Mouse (Mus musculus) intestine, embryonic 15.5 days (tissue): ENCODE data around the gene Echdc2. TPM values are rescaled to one million over a fixed set of nuclear protein-coding genes. Genes with fewer than 3 reads are reported as not detected.
A peak's percentile ranks its signal among the peaks of the same experiment; 100 is the strongest.
"Not testable (repeated sequence)": the region's sequence is repeated elsewhere in the genome, so short reads cannot be mapped to it uniquely, and the experiment has no call there.

Source experiments
- ATAC-seq: fragments of 200-750 bp; cut with Nextera tagmentation; 2 replicates; pipeline ENCODE4 v1.8.0; 2017; ENCODE audit warnings: moderate TSS enrichment, moderate library complexity
- H3K27ac ChIP-seq: fragments of 300-500 bp; sonication (generic); 2 replicates; pipeline ENCODE4 v1.5.1; 2015; ENCODE audit warnings: mild to moderate bottlenecking, inconsistent platforms
- H3K27me3 ChIP-seq: fragments of 300-500 bp; sonication (generic); replicated peaks from 2 replicates; pipeline ENCODE4 v1.6.1; 2015; ENCODE audit warnings: inconsistent platforms
- H3K36me3 ChIP-seq: fragments of 300-500 bp; sonication (generic); 2 replicates; pipeline ENCODE4 v1.6.1; 2015; ENCODE audit warnings: inconsistent platforms
- H3K4me1 ChIP-seq: fragments of 300-500 bp; sonication (generic); replicated peaks from 2 replicates; pipeline ENCODE4 v1.6.1; 2015; ENCODE audit warnings: inconsistent platforms
- H3K4me2 ChIP-seq: fragments of 300-500 bp; sonication (generic); replicated peaks from 2 replicates; pipeline ENCODE4 v1.6.1; 2015; ENCODE audit warnings: mild to moderate bottlenecking, inconsistent platforms
- H3K4me3 ChIP-seq: fragments of 300-500 bp; sonication (generic); replicated peaks from 2 replicates; pipeline ENCODE4 v1.5.1; 2015; ENCODE audit warnings: inconsistent platforms
- H3K9ac ChIP-seq: fragments of 300-500 bp; sonication (generic); 2 replicates; pipeline ENCODE4 v1.6.1; 2015; ENCODE audit warnings: inconsistent platforms
- H3K9me3 ChIP-seq: fragments of 300-500 bp; sonication (generic); 2 replicates; pipeline ENCODE4 v1.6.1; 2016; ENCODE audit warnings: inconsistent platforms
- WGBS: fragments of 180-500 bp; shearing (Covaris S2); methylation state at CpG from one replicate; pipeline ENCODE4 v1.1.7; 2015; 5-methylcytosine and 5-hydroxymethylcytosine counted together
- polyA plus RNA-seq: library from polyadenylated mRNA; unstranded; fragments of >200 nt; fragmentation: Nextera tagmentation; extraction: Ambion mirVana; gene quantifications from 2 replicates; pipeline ENCODE4 v1.2.1, GENCODE M21; 2015

Echdc2 gene
- polyA plus RNA-seq = 30.8 and 37.3 TPM in 2 replicates

DNA sequence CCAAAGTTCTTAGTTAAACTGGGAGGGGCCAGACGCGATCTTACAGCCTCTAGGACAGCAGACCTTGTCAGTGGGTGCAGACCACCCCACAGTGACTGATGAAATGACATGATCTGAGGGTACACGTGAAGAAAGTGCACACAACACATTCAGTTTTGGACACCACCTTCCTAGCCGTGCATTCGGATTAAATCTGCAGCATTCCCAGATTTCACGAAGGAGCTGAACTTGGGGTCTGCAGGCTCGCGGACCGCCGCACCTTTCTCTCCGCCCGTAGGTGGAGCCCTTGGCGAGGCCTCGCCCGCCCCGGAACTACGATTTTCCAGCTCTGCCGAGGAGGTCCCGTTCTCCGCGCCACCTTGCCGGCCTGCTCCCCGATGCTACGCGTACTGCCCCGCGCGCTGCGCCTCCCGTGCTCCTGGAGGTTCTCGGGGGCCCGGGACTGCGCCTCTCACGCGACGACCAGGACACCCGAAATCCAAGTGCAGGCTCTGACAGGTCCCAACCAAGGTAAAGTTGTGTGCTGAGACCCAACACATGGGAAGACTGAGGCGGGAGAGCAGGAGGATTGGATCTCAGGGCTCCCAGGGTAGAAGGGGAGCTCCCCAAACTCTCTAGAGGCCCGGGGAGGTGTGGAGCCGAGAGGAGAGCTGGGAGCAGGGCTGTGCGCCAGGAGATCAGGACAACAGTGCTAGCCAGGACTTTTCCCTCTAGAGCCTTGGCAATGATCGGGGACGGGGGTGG is at the start of gene Echdc2:
Gene Echdc2, plus strand, starts transcription at position 286 of the 744 bp plus-strand sequence.
- no peaks in the 10 kb centered on the region for H3K9me3 ChIP-seq
- H3K4me1 ChIP-seq = no peaks in the 10 kb centered on the region
- 1% methylated on average over 43 of the region's 43 CpGs for WGBS
- ATAC-seq = peak; percentile 91
- peak within 1 kb of the TSS; percentile 87 for H3K4me2 ChIP-seq
- H3K27ac ChIP-seq = no peak within 1 kb of the TSS
- no peaks in the 10 kb centered on the region for H3K36me3 ChIP-seq
- H3K4me3 ChIP-seq = peak within 1 kb of the TSS; percentile 50
- peak within 1 kb of the TSS; percentile 56 for H3K9ac ChIP-seq
- H3K27me3 ChIP-seq = no peaks in the 10 kb centered on the region

DNA sequence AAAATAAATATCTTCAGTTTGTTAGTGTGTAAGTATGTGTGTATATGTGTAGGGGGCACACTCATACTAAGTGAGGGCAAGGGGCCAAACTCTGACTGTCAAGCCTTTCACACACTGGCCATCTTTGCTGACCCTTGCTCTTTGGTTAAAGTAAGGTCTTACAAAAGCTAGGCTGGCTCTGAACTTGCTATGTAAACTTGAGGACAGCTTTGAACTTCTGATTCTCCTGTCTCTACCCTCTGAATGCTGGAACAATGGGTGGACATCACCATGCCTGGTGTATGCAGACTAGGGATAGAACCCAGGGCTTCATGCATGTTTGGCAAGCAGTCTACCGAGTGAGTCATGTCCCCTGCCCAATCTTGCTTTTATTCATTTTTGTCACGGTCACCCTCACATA is 48.8 kb upstream of the Echdc2 start:
- Histone ChIP-seq H3K27me3 (no peaks in the 10 kb centered on the region), H3K9ac (no peak overlapping the region), H3K9me3 (no peaks in the 10 kb centered on the region), H3K36me3 (no peaks in the 10 kb centered on the region), H3K4me2 (no peak overlapping the region), H3K4me1 (no peaks in the 10 kb centered on the region), H3K4me3 (no peak overlapping the region), H3K27ac (no peak overlapping the region)
- no peak for ATAC-seq
- WGBS = 91% methylated on average over 2 of the region's 2 CpGs

DNA sequence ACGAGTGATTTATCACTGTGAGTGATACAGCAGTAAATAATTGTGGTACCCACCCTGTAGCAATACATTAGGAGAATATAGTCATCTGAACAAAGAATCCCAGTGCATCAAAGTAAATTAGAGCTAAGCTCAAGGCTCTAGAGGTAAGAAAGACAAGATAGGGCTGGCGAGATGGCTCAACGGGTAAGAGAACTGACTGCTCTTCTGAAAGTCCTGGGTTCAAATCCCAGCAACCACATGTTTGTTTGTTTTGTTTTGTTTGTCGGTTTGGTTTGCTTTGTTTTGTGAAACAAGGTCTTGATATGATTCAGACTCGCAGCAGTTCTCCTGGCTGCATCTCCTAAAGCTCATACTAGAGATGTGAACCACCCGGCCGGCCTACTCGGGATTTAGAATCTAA is 47.7 kb upstream of the Echdc2 start:
- ATAC-seq = no peak
- WGBS = 91% methylated on average over 8 of the region's 8 CpGs
- H3K27ac ChIP-seq = no peak overlapping the region
- H3K27me3 ChIP-seq = no peaks in the 10 kb centered on the region
- H3K4me1 ChIP-seq = no peaks in the 10 kb centered on the region
- no peak overlapping the region for H3K4me2 ChIP-seq
- no peak overlapping the region for H3K9ac ChIP-seq
- no peaks in the 10 kb centered on the region for H3K9me3 ChIP-seq
- H3K4me3 ChIP-seq = no peak overlapping the region
- no peaks in the 10 kb centered on the region for H3K36me3 ChIP-seq

DNA sequence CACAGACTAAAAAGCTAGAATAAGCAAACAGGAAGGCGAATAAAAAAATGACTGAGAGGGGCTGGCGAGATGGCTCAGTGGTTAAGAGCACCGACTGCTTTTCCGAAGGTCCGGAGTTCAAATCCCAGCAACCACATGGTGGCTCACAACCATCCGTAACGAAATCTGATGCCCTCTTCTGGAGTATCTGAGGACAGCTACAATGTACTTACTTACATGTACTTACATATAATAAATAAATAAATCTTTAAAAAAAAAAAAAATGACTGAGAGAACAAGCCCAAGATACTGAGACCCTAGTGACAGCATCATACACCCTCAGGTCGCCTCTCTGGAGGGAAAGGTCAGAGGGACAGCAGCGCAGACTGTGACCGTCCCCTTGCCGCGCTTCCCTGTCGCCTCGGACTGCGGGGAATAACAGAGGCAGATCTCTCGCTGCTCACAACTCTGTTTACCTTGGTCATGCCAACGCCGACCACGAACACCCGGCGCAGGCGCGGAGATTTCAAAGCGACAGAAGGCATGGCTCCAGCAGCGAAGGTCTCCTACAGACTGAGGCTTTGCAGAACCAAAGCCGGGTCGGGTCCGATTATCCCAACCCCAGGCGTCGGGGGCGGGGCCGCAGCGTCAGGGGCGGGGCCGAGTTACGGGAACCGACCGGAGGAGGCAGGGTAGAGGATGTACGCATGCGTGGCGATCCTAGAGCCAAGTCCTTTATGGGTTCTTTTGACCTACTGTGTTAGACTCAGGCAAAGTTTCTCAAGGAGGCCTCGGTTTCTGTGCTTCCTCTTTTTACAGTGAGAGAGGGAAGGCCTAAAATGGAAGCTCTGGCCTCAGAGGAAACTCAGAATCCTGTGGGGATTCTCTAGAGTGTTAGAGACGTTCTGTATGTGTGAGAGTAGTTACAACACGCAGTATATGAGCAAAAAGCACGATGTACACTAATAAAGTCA is 47.0 kb upstream of the Echdc2 start:
- ATAC-seq = peak; percentile 96
- peak overlapping the region; percentile 59 for H3K4me2 ChIP-seq
- no peaks in the 10 kb centered on the region for H3K9me3 ChIP-seq
- WGBS = 13% methylated on average over 45 of the region's 45 CpGs
- H3K27me3 ChIP-seq = no peaks in the 10 kb centered on the region
- H3K4me1 ChIP-seq = no peaks in the 10 kb centered on the region
- H3K36me3 ChIP-seq = no peaks in the 10 kb centered on the region
- peak overlapping the region; percentile 58; the same call in 1 of the 2 replicates for H3K27ac ChIP-seq
- H3K9ac ChIP-seq = peak overlapping the region; percentile 50
- peak overlapping the region; percentile 56 for H3K4me3 ChIP-seq

DNA sequence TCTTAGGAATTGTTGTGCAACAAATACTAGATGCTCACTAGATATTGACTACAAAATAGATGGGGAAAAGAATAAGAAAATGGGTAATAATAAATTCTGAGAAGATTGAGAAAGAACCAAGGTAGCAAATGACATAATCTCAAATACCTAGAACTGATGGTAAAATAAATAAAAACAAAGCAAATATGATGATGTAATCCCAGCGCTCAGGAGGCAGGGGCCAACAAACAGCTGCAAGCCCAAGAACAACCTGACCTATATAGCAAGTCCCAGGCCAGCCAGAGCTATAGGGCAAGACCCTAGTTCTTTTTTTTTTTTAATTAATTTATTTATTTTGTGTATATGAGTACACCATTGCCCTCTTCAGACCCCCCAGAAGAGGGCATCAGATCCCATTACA is 41.1 kb upstream of the Echdc2 start:
- H3K36me3 ChIP-seq = no peaks in the 10 kb centered on the region
- WGBS = 85% methylated on average over 1 of the region's 1 CpGs
- no peak overlapping the region for H3K27ac ChIP-seq
- no peak overlapping the region for H3K4me3 ChIP-seq
- H3K9me3 ChIP-seq = no peaks in the 10 kb centered on the region
- no peak for ATAC-seq
- no peak overlapping the region for H3K9ac ChIP-seq
- no peaks in the 10 kb centered on the region for H3K27me3 ChIP-seq
- no peaks in the 10 kb centered on the region for H3K4me1 ChIP-seq
- no peak overlapping the region for H3K4me2 ChIP-seq

DNA sequence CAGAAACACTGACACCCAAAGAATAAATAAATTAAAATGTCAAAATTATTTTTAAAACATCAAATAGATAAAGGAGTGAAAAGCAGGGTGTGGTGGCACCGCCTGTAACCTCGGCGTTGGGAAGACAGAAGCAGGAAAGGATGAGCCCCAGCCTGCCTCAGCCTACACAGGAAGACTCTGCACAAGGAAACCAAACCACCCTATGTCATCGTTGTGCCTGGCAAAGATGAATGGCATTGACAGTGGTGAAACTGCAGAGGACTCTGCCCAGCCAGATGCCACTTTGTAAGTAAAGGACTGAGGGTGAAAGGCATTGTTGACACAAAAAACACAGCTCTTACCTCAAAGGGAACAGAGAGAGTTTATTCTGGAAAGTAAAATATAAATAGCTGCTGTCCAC is 39.0 kb upstream of the Echdc2 start:
- Histone ChIP-seq H3K9me3 (no peaks in the 10 kb centered on the region), H3K27me3 (no peaks in the 10 kb centered on the region), H3K4me1 (no peaks in the 10 kb centered on the region), H3K9ac (no peak overlapping the region), H3K36me3 (no peaks in the 10 kb centered on the region), H3K4me3 (no peak overlapping the region), H3K4me2 (no peak overlapping the region), H3K27ac (no peak overlapping the region)
- WGBS = 83% methylated on average over 4 of the region's 4 CpGs
- ATAC-seq = no peak

DNA sequence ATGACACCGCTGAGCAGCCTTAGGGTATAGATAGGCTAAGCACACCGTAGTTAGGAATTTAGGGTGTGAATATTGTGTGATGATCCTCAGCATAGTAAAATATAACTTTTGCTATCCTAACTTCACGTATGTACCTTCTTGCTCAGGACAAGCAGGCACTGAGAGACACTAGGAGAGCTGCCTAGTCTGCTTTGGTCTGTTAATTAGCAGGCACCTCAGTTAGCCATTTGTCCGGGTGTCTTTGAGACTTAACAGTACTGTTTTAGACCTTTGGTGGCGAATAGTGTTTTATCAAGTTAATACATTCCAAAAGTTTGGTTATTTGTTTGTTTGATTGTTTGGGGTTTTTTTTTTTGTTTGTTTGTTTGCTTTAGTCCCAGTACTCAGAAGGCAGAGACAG is 37.7 kb upstream of the Echdc2 start:
- H3K27ac ChIP-seq = no peak overlapping the region

DNA sequence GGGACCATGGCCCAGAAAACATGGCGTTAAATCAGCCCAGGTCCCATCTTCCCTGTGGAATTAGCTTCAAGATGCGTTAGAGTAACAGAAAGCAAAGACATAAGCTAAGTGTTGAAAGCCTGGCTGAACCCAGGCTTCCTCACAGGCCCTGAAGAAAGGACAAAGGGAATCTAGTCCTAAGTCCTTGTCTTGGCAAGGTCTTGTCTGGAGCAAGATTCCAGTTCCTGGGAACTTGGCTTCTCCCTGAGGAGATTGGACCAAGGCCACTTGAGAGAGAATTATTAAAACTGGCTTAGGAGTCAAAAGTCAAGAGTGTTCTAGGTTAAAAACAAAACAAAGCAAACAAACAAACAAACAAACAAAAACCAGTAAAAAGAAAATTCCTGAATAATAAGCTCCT is 36.9 kb upstream of the Echdc2 start:
- no peak overlapping the region for H3K4me2 ChIP-seq
- no peak overlapping the region for H3K4me3 ChIP-seq
- no peak overlapping the region for H3K9ac ChIP-seq
- no peaks in the 10 kb centered on the region for H3K9me3 ChIP-seq
- no peak overlapping the region for H3K27ac ChIP-seq
- no peaks in the 10 kb centered on the region for H3K4me1 ChIP-seq
- 92% methylated on average over 2 of the region's 2 CpGs for WGBS
- H3K36me3 ChIP-seq = no peaks in the 10 kb centered on the region
- H3K27me3 ChIP-seq = no peaks in the 10 kb centered on the region
- no peak for ATAC-seq

More for the DNA sequence above, 37.7 kb upstream of the Echdc2 start:
- Histone ChIP-seq H3K4me1 (no peaks in the 10 kb centered on the region), H3K9ac (no peak overlapping the region), H3K36me3 (no peaks in the 10 kb centered on the region), H3K4me2 (no peak overlapping the region), H3K27me3 (no peaks in the 10 kb centered on the region), H3K4me3 (no peak overlapping the region), H3K9me3 (no peaks in the 10 kb centered on the region)
- WGBS = 89% methylated on average over 5 of the region's 5 CpGs
- ATAC-seq = no peak

DNA sequence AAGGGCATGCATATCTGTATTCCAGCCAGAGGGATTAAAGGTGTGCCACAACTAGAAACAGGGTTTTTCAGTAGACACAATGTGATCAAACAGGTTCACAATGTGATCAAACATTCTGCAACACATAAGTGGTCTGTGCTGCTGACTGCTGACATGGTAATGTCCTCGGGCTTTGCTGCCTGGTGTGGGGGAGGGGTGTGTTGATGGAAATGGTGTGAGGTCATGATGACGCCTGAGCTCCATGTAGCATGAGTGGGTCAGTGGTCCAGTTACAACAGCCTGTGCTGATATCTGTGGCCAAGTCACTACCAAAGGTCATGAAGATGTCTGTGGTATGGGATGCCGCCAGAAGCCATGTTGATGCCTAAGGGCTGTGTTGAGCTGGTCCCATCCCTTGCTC is 34.8 kb upstream of the Echdc2 start:
- no peaks in the 10 kb centered on the region for H3K9me3 ChIP-seq
- no peaks in the 10 kb centered on the region for H3K36me3 ChIP-seq
- no peak overlapping the region for H3K4me3 ChIP-seq
- no peaks in the 10 kb centered on the region for H3K27me3 ChIP-seq
- ATAC-seq = no peak
- no peak overlapping the region for H3K4me2 ChIP-seq
- H3K9ac ChIP-seq = no peak overlapping the region
- no peak overlapping the region for H3K27ac ChIP-seq
- no peaks in the 10 kb centered on the region for H3K4me1 ChIP-seq
- WGBS = 76% methylated on average over 3 of the region's 3 CpGs

DNA sequence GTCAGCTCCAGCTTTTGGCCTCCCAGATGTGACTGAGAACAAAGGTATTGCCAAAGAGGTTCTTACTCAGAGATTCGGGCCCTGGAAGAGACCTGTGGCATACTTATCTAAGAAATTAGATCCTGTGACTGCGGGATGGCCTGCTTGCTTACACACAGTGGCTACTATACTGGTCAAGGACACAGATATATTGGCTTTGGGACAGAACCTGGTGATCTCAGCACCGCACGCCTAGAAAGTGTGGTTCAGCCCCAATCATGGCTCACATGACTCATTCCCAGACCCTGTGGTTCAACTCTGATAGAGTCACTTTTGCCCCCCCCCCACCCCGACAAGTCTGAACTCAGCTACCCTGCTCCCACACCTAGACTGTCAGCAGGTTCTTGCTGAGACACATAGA is 28.3 kb upstream of the Echdc2 start:
- Histone ChIP-seq H3K27ac (no peak overlapping the region), H3K9ac (no peak overlapping the region), H3K27me3 (no peaks in the 10 kb centered on the region), H3K9me3 (no peaks in the 10 kb centered on the region), H3K4me1 (no peaks in the 10 kb centered on the region), H3K36me3 (no peaks in the 10 kb centered on the region), H3K4me2 (no peak overlapping the region), H3K4me3 (no peak overlapping the region)
- WGBS = 81% methylated on average over 5 of the region's 5 CpGs
- no peak for ATAC-seq

DNA sequence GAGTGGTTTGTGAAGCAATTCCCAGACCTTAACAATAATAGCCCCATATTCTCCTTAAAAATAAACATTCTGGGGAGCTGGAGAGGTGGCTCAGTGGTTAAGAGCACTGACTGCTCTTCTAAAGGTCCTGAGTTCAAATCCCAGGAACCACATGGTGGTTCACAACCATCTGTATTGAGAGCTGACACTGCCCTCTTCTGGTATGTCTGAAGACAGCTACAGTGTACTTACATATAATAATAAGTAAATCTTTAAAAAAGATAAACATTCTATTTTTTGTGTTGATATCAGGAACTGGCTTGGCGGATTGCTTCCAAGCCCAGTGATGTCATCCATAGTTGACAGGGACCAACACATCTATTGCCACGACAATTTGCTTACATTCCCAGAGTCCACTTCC is 22.1 kb upstream of the Echdc2 start:
- H3K27ac ChIP-seq, ATAC-seq, H3K27me3 ChIP-seq, H3K4me3 ChIP-seq, H3K9me3 ChIP-seq, H3K9ac ChIP-seq, H3K4me2 ChIP-seq, H3K36me3 ChIP-seq, H3K4me1 ChIP-seq: not testable (repeated sequence)
- WGBS = 75% methylated on average over 2 of the region's 2 CpGs

DNA sequence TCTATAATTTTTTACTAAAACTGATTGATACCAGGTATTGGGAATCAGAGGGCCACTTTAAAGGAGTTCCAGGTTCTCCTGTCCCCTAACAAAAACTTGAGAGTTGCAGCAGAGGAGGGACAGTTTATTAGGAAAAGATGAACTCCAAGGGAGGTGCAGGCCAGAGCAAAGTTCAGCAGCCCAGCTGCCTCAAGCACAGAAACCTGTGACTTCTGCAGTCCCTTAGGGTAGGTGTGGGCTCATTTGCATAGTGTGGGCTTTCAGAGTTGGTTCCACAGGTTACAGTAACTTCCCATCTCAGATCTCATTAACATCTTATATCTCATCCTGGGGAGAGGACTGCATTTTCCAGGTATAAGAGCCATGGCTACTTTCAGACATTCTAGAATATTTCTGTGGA is 21.5 kb upstream of the Echdc2 start:
- no peak for ATAC-seq
- Histone ChIP-seq H3K36me3 (no peaks in the 10 kb centered on the region), H3K27ac (no peak overlapping the region), H3K4me2 (no peak overlapping the region), H3K9ac (no peak overlapping the region), H3K4me1 (no peaks in the 10 kb centered on the region), H3K27me3 (no peaks in the 10 kb centered on the region), H3K9me3 (no peaks in the 10 kb centered on the region), H3K4me3 (no peak overlapping the region)
